Mouse (Mus musculus): ENCODE measurements around the gene Sgo2a.
A peak's percentile ranks its signal among the peaks of the same experiment; 100 is the strongest.
"Not testable (repeated sequence)": the region's sequence is repeated elsewhere in the genome, so short reads cannot be mapped to it uniquely, and the experiment has no call there.

Gene Sgo2a

DNA sequence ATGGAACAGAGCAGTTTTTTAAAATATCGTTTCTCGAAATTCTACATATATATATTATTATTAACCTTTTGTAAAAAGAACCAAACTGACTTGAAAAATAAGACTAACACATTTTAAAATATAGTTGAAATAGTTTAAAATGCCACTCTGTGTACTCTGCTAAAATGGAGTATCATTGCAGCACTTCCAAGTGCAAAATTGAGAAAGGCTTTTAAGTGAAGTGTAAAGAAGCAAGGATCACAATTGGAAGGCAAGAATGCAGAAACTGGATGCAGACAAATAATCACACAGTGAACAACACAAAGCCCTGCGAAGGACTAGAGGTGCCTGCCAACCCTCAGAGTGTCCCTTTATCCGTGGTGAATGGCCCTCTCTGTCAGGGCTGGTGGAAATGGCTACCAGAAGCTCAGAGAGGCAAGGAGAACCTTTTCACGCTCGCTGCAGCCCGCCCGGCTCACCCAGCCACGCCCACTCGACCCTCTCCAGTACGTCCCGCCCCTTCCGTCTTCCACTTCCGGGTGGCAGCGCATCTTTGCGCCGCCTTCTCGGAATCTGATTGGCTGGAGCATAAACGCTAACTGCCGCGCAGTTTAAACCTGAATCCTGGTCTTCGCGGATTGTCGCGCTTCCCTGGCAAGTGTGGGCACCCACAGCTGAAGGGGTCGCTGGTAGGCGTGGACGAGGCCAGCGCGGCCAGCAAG lies at the start of gene Sgo2a:
Gene Sgo2a, plus strand, starts transcription at position 540 of the 701 bp plus-strand sequence.
- peak; percentile 90 for DNase-seq (ENCODE audit: low spot score)

DNA sequence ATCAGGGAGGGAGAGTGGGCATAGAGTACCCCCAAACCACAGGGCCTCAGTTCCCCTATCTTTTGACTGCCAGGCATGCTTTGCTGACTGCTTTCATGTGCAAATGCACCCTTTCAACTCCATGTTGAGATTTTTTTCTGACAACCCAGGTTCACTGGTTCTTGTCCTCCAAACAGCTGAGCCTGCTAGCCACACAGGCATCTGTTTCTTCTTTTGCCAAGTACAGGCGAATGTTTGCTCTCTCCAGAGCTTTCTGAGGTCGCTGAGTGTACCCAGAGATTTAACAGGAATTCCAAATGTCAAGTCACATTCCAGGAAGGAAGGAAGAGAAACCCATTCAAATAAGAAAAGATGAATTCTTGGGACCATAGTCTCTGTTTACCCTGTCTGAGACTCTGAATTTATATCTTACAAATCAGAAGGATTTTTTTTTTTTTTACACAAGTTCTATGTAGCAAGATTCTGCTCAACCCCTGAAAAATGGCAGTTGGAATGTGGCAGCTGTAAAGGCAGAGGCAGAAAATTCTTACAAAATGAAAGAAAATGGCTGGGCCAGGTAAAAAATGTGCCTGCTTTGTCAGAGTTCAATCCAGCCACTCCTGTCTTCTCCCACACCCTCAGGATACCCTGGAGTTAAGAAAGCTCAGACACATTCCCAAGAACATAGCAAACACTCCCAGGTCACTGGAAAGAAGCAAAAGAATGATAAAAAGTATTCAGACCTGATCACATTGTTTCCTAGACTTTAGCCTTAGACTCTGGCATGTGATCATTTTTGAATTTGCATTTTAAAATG lies 48.0 kb upstream of the Sgo2a start:
- DNase-seq (ENCODE audit: low spot score), result no peak

DNA sequence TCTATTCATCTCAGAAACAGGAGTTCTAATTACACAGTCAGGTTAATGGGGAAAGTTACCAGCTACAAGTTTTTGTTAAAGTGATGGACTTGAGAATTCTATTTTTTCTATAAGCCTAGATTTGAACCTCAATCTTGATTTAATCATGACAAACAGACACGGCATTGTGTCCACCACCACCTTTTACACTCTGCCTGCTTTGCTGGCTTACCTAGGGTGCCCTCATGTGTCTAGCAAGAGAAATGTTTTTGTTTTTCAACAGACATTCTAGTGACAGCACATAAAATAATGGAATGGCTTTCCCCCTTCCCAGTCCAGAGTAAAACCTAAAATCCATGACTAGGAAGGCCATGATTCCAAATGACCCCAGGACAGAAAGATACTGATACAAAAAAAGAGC lies 46.6 kb upstream of the Sgo2a start:
- no peak for DNase-seq (ENCODE audit: low spot score)

DNA sequence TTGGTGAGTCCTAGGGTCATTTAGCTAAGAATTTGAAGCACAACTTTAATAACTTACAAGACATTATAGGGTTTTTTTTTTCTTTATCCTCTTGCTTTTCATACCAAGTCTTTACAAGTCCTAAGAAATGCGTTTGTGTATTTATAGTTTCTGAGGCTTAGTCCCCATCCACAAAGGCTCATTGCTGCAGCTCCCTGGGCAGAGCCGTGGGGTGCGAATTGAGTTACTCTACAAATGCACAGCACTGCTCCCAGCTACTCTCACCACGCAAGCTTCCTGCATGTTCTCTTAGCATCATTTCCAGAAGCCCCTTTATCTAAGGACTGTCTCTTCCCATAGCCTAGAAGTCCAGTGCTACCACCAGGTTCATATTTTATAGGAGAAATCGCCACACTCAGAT lies 46.1 kb upstream of the Sgo2a start:
- DNase-seq (ENCODE audit: low spot score), result no peak

DNA sequence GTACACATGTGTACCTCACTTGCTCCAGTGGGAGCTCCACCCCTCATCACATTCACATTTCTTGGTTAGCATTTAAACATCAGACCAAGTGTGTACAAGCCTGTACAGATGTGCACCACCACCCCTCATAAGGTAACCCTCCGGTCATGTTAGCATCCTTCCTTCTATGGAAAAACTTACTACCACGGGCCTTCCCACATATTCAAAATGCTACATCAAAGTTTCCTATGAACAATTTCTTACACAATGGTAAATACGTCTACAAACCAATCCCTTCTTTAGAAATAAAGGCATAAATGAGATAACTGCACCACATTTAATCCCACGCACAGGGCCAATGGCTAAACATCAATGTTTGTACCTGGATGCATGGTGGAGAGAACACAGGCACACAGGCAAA lies 43.3 kb upstream of the Sgo2a start:
- no peak for DNase-seq (ENCODE audit: low spot score)

DNA sequence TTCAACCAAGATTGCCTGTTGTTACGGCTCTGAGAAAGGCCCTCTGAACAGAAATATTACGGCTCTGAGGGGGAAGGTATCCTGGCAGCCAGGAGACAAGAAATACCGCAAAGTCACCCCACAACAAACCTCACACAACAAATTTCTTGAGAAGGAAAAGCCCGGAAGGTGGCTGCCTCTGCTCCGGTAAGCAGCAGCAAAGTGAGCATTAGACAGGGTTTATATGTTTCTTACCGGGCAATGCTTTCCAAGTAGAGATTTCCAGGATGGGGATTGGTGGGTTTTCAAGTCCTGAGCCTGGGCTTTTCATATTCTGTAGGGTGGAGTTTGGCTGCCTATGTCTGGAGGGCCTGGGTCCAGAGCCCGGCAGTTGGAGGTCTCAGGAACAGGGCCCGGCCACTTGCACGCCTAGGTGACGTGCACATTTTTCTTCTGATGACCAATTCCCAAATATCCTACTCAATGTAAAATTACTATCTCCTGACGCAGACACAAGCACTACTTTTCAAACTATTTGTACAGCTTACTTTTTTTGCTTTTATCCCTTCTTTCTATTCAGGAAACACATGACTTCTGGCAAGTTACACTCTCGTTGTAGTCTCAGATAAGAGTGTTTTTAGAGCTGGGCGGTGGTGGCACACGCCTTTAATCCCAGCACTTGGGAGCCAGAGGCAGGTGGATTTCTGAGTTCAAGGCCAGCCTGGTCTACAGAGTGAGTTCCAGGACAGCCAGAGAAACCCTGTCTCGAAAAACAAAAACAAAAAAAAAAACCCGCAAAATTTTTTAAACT lies 42.0 kb upstream of the Sgo2a start:
- DNase-seq (ENCODE audit: low spot score), result no peak

DNA sequence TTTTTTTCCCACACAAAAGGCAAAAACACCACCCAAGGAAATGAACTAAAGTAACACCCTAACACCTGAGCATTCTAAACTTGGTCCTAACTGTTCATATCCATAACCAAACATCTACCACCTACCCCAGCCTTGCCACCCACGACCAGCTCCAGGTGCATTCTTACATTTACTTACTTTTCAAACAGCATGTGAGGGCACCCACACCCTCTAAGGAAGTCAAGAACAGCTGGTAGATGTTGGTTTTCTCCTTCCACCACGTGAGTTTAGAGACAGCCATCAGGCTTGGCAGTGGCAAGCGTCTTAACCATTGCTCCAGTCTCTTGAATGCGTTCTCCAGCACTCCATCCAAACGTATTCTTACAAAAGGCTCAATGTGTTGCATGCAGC lies 41.4 kb upstream of the Sgo2a start:
- DNase-seq (ENCODE audit: low spot score), result no peak

DNA sequence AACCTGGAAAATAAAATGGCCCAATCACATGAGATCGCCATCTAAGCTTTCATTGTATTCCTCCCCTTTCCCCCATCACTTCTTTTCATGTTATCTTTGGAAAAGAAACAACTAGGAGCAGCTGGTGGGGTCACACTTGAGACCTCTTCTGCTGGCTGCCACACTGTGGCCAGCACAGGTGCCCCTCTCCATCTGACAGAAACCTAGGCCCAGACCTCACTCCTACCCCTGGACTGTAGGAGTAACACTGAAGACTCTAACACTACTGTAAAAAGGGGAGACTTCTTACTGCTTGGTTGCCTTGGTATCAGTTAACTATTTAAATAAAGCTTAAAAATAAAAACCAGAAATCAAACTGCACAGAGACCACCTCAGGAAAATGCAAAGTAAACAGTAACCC lies 40.0 kb upstream of the Sgo2a start:
- DNase-seq (ENCODE audit: low spot score), result no peak

DNA sequence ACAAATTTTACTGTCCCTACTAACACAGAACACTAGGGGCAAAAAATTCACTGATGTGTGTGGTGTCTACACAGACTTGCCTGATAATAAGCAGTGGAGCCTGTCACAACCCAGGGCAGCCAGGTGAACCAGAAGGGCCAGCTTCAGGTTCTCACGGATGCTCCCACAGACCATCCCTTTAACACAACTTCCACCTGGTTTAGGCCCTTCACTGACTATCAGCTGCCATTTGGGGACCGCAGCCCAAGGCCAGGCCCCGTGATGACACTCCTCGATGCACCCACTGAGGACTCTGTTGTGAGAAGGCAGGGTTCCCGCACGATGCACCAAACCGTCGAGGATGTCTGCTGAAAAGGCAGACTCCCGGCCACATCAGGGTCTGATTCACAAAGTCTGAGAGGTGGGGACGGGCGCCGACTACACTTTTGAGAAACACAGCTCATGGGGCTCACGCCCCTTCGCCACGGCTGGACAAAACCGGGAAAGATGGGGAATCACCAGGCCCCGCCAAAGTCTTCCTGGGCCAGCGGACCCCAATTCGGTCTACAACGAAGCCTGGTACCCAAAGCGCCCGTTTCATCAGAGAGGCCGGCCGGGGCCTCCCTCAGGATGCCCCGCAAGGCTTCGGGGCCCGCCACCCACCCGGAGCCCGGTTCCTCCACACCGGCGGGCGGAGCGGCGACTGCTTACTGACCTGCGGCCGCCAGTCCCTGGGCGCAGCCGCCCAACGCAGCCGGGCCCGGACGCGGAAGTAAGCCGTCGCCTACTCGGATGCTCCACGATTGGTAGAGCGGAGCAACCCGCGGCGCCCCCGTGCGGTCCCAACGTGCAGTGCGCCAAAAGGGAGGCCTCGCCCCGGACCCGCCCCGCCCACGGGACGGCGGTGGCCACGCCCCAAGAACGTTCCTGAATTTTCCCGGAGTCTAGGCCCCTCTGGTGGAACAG lies 26.2 kb upstream of the Sgo2a start:
- peak; percentile 97 for DNase-seq (ENCODE audit: low spot score)

DNA sequence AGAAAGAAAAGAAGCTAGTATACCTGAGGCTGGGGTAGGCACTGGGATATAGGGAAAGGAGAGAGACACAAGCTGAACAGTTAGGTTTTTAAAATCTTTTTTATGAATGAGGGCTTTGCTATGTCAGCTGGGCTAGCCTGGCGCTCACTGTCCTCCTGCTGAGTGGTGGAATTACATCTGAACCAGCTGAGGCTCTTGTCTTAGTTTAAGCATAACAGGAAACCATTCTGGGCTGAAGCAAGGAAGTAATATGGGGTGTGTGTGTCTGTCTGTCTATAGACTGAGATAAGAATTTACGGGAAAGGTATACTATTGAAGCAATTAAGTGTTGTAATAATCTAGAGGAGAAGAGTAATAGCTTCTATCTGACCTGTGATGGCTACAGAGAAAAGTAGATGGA lies 24.2 kb upstream of the Sgo2a start:
- DNase-seq (ENCODE audit: low spot score), result no peak

DNA sequence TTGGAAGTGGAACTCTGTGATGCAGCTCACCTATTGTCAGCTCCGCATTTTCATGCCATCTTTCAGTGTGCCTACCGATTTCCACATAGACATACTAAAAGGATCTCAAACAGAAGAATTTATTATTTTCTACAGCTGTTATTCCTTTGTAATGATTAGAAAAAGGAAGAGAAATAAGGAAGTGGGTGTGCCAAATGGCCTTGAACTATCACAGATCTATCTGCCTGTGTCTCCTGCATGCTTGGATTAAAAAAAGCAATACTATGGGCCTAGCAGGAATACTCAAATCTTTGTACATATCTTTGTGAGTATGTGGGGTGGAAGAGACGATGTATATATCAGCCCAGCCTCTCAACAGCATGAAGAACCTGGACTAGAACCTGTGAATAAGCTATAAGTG lies 18.9 kb upstream of the Sgo2a start:
- DNase-seq (ENCODE audit: low spot score), result no peak

DNA sequence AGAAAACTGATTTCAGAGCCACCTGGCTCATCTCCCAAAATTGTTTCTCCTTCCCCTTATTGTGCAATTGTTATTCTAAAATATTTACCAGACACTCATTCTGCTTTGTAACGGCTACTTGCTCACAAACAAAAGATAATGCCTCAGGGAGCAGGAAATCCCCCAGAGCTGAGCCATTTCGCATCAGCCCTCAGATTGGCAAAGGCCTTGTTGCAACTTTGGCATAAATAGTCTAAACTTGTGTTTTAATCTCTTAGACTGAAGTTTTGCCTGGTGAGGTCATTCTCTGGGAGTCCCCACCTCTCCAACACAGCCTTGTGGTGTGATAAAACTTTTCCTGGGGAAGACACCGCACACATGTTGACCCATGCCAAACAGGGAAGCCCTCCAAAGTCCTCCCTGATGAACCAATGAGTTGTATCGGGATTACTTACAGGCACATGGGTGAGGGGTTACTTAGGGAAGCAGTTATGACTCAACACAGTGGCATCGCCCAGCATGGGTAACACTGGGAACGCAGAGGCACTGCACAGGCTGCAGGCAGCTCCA lies 6.6 kb upstream of the Sgo2a start:
- peak; percentile 5 for DNase-seq (ENCODE audit: low spot score)

DNA sequence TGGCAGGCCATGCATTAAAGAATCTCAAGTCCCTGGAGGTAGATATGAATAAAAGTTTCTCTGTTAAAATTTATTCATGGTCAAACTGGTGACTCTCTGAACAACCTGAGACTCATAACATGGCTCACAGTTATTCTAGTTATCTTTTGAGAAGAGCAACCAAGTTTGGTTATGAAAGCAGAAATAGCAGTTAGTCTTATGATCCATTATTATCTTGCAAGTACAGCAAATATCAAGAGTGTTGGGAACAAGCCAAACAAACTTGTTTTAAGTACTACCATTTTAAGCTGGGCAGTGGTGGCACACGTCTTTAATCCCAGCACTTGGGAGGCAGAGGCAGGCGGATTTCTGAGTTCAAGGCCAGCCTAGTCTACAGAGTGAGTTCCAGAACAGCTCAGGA lies 4.5 kb upstream of the Sgo2a start:
- DNase-seq (ENCODE audit: low spot score), result no peak

DNA sequence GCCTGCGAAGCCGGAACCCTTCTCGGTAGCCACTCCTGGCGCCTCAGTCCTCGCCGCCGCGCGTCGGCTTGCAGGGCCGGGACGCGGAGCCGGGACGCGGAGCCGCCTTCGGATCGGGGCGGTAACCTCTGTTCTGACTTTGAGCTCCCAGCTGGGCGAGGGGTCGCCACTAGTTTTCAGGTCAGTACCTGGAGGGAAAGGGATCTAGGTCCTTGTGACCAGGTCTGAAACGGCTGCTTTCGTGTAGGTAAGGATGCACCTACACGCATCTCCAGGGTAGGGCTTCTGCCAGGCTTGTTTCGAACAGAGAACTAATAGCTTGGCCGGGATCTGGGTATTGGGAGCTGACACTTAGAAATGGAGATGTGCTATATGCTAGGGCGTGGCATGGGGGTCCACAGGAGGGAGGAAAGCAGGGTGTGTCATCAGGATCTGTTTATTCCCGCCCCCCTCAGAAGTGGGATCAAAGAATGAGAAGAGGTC lies 403 bp downstream of the Sgo2a start:
- no peak for DNase-seq (ENCODE audit: low spot score)

DNA sequence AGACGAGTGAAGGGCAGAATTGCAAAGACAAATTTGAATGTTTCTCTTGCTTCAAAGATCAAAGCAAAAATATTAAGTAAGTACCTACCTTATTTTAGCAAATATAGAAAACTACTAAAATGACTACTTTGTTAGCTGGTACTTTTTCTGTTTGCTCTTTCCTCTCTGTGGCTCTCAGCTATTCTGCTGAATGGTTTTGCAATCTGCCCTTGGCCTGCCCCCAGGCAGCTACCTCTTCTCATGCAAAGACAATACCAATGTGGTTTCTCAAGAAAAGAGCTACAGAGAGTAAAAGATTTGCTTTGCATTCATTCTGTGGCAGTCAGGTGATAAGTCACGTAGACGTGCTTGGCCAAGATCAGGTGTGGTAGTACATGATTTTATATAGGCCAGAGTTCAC lies 2.4 kb downstream of the Sgo2a start:
- DNase-seq (ENCODE audit: low spot score), result no peak

DNA sequence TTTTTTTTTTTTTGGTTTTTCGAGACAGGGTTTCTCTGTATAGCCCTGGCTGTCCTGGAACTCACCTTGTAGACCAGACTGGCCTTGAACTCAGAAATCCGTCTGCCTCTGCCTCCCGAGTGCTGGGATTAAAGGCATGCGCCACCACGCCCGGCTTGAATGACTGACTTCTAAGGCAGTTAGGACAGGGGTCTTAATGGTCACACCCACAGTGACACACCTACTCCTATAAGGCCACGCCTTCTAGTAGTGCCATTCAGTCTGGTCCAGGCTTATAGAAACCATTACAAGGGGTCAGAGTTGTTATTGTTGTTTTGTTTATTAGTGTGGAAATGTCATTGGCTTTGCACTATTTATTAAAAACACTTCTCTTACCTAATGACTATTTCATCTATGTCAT lies 10.6 kb downstream of the Sgo2a start:
- not testable (repeated sequence) for DNase-seq (ENCODE audit: low spot score)

DNA sequence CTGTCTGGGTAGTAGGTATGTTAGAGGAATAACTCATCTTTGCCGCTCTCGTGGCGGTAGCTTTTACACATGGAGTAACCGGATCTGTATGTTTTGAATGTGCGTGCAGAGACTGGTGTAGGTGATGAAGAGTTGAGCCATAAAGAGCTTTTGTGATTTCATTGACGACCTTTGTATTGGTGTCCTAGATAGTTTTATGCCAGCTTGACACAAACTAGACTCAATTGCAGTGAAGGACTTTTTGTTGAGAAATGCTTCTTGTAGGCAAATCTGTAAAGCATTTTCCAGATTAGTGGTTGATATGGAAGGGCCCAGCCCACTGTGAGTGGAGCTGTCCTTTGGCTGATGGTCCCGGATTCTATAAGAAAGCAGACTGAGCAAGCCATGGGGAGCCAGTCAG lies 23.1 kb downstream of the Sgo2a start, which contains the start of gene Kctd18:
Gene Kctd18, minus strand, starts transcription at position 101 of the 400 bp plus-strand sequence.
- no peak for DNase-seq (ENCODE audit: low spot score)

DNA sequence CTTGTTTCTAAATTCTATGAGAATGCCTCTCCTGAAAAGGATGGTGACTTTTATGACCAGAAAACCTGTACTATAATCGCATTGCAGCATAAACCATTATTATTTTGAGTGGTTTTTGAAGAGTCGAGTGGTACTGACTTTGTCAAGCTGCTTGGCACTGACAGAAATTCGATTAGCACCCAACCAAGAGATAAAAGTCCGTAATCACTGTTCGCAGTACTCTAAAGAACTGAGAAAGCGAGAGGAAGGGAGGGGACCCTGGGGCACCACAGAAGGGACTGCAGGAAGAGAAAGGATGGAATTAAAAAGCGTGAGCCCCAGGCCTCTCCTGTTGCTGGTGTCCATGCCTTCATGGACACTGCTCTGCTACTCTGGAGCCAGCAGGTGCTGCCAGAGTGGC lies 31.9 kb downstream of the Sgo2a start:
- no peak for DNase-seq (ENCODE audit: low spot score)

DNA sequence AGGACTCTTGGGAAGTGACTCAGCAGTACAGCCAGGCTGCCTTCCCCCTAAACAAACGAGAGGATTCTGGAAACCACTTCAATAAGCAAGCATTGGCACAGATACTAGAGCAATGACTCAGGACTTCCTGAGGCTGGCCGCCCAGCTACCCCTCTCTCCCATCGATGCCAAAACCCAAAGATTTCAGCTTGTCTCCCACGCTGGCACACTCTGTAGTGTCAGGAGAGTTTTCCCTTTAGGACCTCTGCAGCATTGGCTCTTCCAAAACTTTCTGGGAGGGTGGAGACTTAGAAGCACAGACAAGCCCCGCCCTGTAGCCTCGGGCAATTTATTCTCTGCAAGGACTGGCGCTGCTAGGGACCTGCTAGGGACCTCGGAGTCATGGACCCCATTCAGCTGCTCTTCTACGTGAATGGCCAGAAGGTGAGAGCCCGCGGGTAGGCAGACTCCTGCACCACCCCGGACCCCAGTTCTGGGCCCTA lies 33.9 kb downstream of the Sgo2a start, which contains the start of gene Aox1:
Gene Aox1, plus strand, starts transcription at position 296 of the 482 bp plus-strand sequence.
- peak; percentile 46 for DNase-seq (ENCODE audit: low spot score)

DNA sequence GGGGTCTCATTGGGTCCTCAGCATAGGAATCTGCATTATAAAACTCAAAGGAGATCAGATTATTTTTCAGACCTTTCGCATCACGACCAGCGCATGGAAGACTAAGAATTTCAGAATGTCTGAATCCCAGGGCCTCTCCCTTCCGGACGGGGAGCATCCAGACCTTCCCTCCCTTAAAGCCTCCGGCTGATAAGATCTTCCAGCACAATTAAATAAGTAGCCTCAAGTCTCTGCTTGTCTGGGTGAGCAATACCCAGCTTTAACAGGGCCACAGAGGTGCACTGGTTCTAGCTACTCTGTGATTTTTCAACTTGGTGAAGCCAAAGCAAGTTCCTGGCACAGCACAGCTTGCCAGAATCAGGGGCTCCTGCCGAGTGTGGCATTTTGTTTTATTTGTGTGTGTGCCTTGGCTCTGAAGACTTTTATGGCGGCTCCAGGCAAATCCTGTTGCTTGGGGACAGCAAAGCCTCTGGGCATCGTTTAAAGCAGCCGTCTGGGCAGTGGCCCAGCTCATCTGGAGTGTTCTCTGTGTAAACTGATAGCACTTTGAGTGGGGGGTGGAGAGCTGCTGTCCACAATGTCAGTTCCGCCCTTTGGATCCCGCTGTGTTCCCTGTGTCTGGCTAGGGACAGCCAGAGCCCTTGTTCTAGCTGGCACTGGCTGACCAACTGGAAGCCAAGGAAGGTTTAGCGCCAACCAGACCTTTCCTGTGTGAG lies 34.5 kb downstream of the Sgo2a start:
- peak; percentile 40 for DNase-seq (ENCODE audit: low spot score)

Measured in urinary bladder, postnatal 25 days (tissue).